Mouse (Mus musculus) neural tube, embryonic 14.5 days (tissue): ENCODE measurements around the gene Fam181a. TPM values are rescaled to one million over a fixed set of nuclear protein-coding genes. Genes with fewer than 3 reads are reported as not detected.

Experiments
- ATAC-seq: fragments of 200-750 bp; cut with Nextera tagmentation; 2 replicates; pipeline ENCODE4 v1.8.0; 2017; ENCODE audit warnings: low read depth, mild to moderate bottlenecking, moderate TSS enrichment, moderate library complexity
- H3K27ac ChIP-seq: fragments of 300-500 bp; sonication (generic); 2 replicates; pipeline ENCODE4 v1.5.1; 2014; ENCODE audit warnings: low read depth, mild to moderate bottlenecking, control low read depth, low read length, moderate library complexity, mixed read lengths
- H3K27me3 ChIP-seq: fragments of 300-500 bp; sonication (generic); 2 replicates; pipeline ENCODE4 v1.6.1; 2014; ENCODE audit warnings: low read length; ENCODE audit not compliant: control insufficient read depth, insufficient read depth
- H3K36me3 ChIP-seq: fragments of 300-500 bp; sonication (generic); 2 replicates; pipeline ENCODE4 v1.6.1; 2014; ENCODE audit warnings: low read length, mixed read lengths; ENCODE audit not compliant: control insufficient read depth, insufficient read depth
- H3K4me1 ChIP-seq: fragments of 300-500 bp; sonication (generic); 2 replicates; pipeline ENCODE4 v1.6.1; 2014; ENCODE audit warnings: low read length; ENCODE audit not compliant: control insufficient read depth, insufficient read depth
- H3K4me2 ChIP-seq: fragments of 300-500 bp; sonication (generic); 2 replicates; pipeline ENCODE4 v1.6.1; 2014; ENCODE audit warnings: mild to moderate bottlenecking, low read depth, low read length, control low read depth
- H3K4me3 ChIP-seq: fragments of 300-500 bp; sonication (generic); 2 replicates; pipeline ENCODE4 v1.5.1; 2014; ENCODE audit warnings: low read depth, low read length, control low read depth, mixed read lengths
- H3K9ac ChIP-seq: fragments of 300-500 bp; sonication (generic); replicated peaks from 2 replicates; pipeline ENCODE4 v1.6.1; 2014; ENCODE audit warnings: low read depth, mild to moderate bottlenecking, control low read depth, low read length, mixed read lengths
- H3K9me3 ChIP-seq: fragments of 300-500 bp; sonication (generic); 2 replicates; pipeline ENCODE4 v1.6.1; 2016; ENCODE audit warnings: low read length; ENCODE audit not compliant: control insufficient read depth
- WGBS: fragments of 180-500 bp; shearing (Covaris S2); extraction: QIAGEN DNeasy Blood & Tissue Kit; methylation state at CpG from one replicate; pipeline ENCODE4 v1.1.7; 2014; 5-methylcytosine and 5-hydroxymethylcytosine counted together
- polyA plus RNA-seq: library from polyadenylated mRNA; unstranded; fragments of >200 nt; fragmentation: Nextera tagmentation; extraction: Ambion mirVana; gene quantifications from 2 replicates; pipeline ENCODE4 v1.2.1, GENCODE M21; 2014

The Fam181a gene
- 6.8 and 10.6 TPM in 2 replicates for polyA plus RNA-seq

- Histone ChIP-seq H3K4me2 (no peak within 1 kb of the TSS), H3K9ac (no peak within 1 kb of the TSS), H3K4me3 (no peak within 1 kb of the TSS), H3K4me1 (peaks cover 17% of the 10 kb centered on the region), H3K27me3 (no peaks in the 10 kb centered on the region), H3K9me3 (no peaks in the 10 kb centered on the region), H3K27ac (no peak within 1 kb of the TSS), H3K36me3 (no peaks in the 10 kb centered on the region)
- 81% methylated on average over 2 of the region's 2 CpGs for WGBS
- ATAC-seq, result no peak
Observed at GRCm38 (mm10) chr12:103310744-103311267, at the start of gene Fam181a. Fam181a (plus strand) TSS chr12:103310975.

GRCm38 (mm10) chr12:103262017-103262865 is 48.5 kb upstream of the Fam181a start:
- no peaks in the 10 kb centered on the region for H3K9me3 ChIP-seq
- H3K27me3 ChIP-seq, result no peaks in the 10 kb centered on the region
- no peaks in the 10 kb centered on the region for H3K4me1 ChIP-seq
- H3K9ac ChIP-seq, result no peak overlapping the region
- no peak overlapping the region for H3K27ac ChIP-seq
- WGBS, result 52% methylated on average over 13 of the region's 13 CpGs
- no peak overlapping the region for H3K4me2 ChIP-seq
- no peak overlapping the region for H3K4me3 ChIP-seq
- H3K36me3 ChIP-seq, result no peaks in the 10 kb centered on the region
- peak; percentile 58; the same call in 1 of the 2 replicates for ATAC-seq

DNA sequence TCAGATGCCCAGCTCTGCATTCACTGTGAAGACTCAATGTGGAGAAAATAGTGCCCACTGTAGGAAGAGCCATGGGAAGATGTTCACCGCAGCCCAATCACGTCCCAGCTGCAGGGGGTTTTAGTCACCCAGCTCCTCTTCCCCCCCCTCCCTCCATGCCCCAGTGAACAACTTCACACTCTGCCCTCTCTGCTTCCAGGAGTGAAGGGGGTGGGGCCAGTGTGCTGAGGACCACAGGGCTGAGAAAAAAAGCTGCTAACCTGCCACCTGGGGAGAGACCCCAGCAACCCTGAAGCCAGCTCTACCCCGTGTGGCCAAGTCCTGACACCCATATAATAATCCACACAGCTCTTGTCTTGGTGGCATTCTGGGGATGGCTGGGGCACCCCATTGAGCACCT is 44.2 kb upstream of the Fam181a start:
- H3K4me3 ChIP-seq, result no peak overlapping the region
- no peaks in the 10 kb centered on the region for H3K9me3 ChIP-seq
- H3K4me1 ChIP-seq, result no peaks in the 10 kb centered on the region
- 40% methylated on average over 3 of the region's 3 CpGs for WGBS
- no peak for ATAC-seq
- H3K9ac ChIP-seq, result no peak overlapping the region
- no peak overlapping the region for H3K27ac ChIP-seq
- H3K4me2 ChIP-seq, result no peak overlapping the region
- H3K27me3 ChIP-seq, result no peaks in the 10 kb centered on the region
- no peaks in the 10 kb centered on the region for H3K36me3 ChIP-seq

- Histone ChIP-seq H3K4me3 (no peak overlapping the region), H3K36me3 (no peaks in the 10 kb centered on the region), H3K27ac (no peak overlapping the region), H3K27me3 (no peaks in the 10 kb centered on the region), H3K9me3 (no peaks in the 10 kb centered on the region), H3K4me1 (no peaks in the 10 kb centered on the region), H3K9ac (no peak overlapping the region), H3K4me2 (no peak overlapping the region)
- ATAC-seq, result no peak
- WGBS, result 94% methylated on average over 3 of the region's 3 CpGs
Observed at GRCm38 (mm10) chr12:103272176-103272575, 38.6 kb upstream of the Fam181a start.

DNA sequence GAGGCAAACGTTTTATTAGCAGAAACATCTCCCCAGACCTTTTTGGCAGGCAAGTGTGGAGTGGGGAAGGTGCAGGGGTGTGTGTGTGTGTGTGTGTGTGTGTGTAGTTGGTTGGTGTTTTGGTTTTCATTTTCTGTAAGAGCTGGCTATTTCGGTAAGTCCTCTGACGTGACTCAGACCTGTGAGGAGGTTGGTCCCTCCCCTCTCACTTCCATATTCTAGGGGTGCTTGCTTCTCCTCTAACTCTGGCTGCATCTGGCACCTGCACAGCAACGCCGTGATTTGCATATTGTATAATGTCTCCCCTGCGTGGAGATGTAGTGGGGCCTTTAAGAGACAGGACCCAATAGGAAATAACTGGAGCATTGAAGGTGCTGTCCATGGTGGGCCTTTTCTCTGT is 37.7 kb upstream of the Fam181a start:
- no peak overlapping the region for H3K27ac ChIP-seq
- no peak overlapping the region for H3K9ac ChIP-seq
- no peak overlapping the region for H3K4me3 ChIP-seq
- H3K4me2 ChIP-seq, result no peak overlapping the region
- no peaks in the 10 kb centered on the region for H3K36me3 ChIP-seq
- H3K9me3 ChIP-seq, result no peaks in the 10 kb centered on the region; the same call in 1 of the 2 replicates
- 70% methylated on average over 6 of the region's 6 CpGs for WGBS
- H3K4me1 ChIP-seq, result no peaks in the 10 kb centered on the region
- H3K27me3 ChIP-seq, result no peaks in the 10 kb centered on the region
- no peak for ATAC-seq

DNA sequence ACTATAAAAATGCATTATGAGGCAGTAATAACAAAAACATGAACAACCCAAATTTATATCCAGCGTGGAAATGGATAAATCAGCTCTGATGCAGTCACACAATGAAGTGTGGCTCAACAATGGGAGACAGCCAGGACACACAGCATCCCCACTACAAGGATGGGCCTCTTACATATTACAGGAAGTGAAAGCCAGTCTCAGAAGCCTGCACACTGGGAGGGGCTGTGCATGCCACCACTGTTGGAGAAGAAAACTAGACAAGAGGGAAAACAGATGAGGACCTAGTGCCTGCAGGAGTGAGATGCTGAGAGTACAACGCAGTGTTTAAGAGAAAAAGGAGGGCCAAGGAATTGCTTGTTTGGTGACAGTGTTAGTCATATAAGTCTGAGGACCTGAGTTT is 37.0 kb upstream of the Fam181a start:
- H3K9me3 ChIP-seq, result no peaks in the 10 kb centered on the region; the same call in 1 of the 2 replicates
- H3K27ac ChIP-seq, result no peak overlapping the region
- H3K36me3 ChIP-seq, result no peaks in the 10 kb centered on the region
- WGBS, result 91% methylated on average over 2 of the region's 2 CpGs
- ATAC-seq, result no peak
- H3K4me1 ChIP-seq, result no peaks in the 10 kb centered on the region
- H3K9ac ChIP-seq, result no peak overlapping the region
- H3K4me3 ChIP-seq, result no peak overlapping the region
- H3K4me2 ChIP-seq, result no peak overlapping the region
- no peaks in the 10 kb centered on the region for H3K27me3 ChIP-seq

GRCm38 (mm10) chr12:103276422-103276821 is 34.4 kb upstream of the Fam181a start:
- Histone ChIP-seq H3K9ac (no peak overlapping the region), H3K36me3 (no peaks in the 10 kb centered on the region), H3K9me3 (no peaks in the 10 kb centered on the region; the same call in 1 of the 2 replicates), H3K4me3 (no peak overlapping the region), H3K4me1 (no peaks in the 10 kb centered on the region), H3K27me3 (no peaks in the 10 kb centered on the region), H3K4me2 (no peak overlapping the region), H3K27ac (no peak overlapping the region)
- WGBS, result 85% methylated on average over 4 of the region's 4 CpGs
- no peak for ATAC-seq

GRCm38 (mm10) chr12:103281491-103281890 is 29.3 kb upstream of the Fam181a start:
- Histone ChIP-seq H3K9ac (no peak overlapping the region), H3K4me3 (no peak overlapping the region), H3K27me3 (no peaks in the 10 kb centered on the region), H3K4me2 (no peak overlapping the region), H3K36me3 (no peaks in the 10 kb centered on the region), H3K27ac (no peak overlapping the region), H3K9me3 (no peaks in the 10 kb centered on the region; the same call in 1 of the 2 replicates), H3K4me1 (no peaks in the 10 kb centered on the region)
- ATAC-seq, result no peak
- WGBS, result 53% methylated on average over 2 of the region's 2 CpGs

GRCm38 (mm10) chr12:103281912-103282311 is 28.9 kb upstream of the Fam181a start:
- WGBS, result 71% methylated on average over 4 of the region's 4 CpGs
- ATAC-seq, result no peak
- Histone ChIP-seq H3K27ac (no peak overlapping the region), H3K9me3 (no peaks in the 10 kb centered on the region; the same call in 1 of the 2 replicates), H3K27me3 (no peaks in the 10 kb centered on the region), H3K9ac (no peak overlapping the region), H3K4me2 (no peak overlapping the region), H3K4me3 (no peak overlapping the region), H3K36me3 (no peaks in the 10 kb centered on the region), H3K4me1 (no peaks in the 10 kb centered on the region)
